Mouse (Mus musculus): Measurements from ENCODE around the gene Cox10. TPM values are rescaled to one million over a fixed set of nuclear protein-coding genes. Genes with fewer than 3 reads are reported as not detected.

Cox10 gene
- total RNA-seq, 4 experiments from 2014 or later: 21.0 to 25.0 (median 23.3) TPM

DNA sequence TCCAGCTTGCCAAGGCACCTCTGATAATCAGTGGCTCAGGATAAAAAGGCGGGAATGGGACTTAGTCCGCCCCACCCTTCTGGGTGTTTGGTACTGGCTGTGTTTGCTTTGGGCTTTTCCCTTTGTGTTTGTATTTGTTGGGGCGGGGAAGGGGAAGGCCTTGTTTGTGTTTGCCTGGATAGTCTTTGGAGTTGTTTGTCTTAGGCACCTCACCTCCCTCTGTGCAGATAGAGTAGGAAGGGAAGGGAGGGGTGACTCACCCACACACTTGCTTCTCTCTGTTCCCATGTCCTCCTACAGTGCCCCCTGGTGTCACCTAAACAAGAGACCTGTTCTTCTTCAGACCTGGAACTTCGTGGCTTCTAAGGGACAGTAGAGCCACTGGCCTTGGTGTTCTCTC, 122.1 kb downstream of the Cox10 start:
- DNase-seq (ENCODE audit: low spot score in 2 of 2): no peak

DNA sequence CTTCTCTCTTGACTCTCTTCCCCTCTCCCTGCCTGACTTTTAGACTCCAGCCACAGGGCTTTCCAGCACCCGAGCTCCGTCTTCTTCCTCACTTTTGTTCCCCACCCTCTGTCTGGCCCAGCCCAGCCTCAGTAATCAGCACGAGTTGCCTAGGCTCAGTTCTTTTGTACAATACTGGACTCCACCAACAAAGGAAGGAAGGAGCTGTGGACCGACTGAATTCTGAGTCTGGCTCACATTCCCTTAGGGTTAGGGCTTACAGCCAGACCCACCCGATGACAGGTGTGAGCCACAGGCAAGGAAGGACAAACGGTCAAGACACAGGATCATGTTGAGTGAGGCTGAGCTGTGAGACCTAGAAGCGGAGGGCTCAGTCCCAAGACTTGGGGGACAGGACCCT, 122.5 kb downstream of the Cox10 start:
- DNase-seq (ENCODE audit: low spot score in 2 of 2): no peak

DNA sequence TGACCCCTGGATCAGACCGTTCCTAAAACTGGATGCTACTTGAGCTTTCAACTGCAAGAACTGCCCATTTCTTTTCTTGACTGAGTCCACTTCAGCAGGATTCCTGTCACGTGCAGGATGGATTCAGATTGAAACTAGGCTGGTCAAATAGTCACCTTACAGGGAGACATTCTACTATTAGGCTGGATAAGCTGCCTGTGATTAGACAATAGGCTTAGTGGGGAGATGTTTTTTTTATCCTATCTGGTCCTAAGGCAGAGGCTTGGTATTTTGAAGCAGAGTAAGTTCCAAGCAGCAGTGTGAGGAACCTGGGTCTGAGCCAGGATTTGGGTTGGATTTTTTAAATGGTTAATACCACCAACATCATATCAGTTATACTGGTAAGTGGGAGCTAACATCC, 125.4 kb downstream of the Cox10 start:
- DNase-seq (ENCODE audit: low spot score in 2 of 2): no peak

DNA sequence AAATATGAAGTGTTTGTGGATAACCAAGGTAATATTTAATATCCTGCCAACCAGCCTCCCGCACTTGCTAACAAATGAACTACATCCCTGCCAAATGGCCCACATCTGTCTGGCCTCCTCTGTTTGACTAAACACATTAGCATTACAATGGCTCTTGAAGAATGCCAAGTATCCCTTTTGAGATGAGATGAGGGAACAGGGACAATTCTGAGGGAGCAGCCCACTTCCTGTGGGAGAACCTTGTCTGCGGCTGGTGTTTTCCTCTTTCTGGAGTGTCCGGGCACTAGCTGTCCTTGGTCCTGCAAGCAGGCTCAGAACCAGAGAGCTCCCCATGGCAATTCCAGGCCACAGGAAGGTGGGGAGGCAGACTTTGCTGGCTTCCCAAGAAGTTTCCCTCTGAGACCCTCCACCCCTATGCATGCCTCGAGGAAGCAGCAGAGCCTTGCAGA, 126.5 kb downstream of the Cox10 start:
- no peak for DNase-seq (ENCODE audit: low spot score in 2 of 2)

DNA sequence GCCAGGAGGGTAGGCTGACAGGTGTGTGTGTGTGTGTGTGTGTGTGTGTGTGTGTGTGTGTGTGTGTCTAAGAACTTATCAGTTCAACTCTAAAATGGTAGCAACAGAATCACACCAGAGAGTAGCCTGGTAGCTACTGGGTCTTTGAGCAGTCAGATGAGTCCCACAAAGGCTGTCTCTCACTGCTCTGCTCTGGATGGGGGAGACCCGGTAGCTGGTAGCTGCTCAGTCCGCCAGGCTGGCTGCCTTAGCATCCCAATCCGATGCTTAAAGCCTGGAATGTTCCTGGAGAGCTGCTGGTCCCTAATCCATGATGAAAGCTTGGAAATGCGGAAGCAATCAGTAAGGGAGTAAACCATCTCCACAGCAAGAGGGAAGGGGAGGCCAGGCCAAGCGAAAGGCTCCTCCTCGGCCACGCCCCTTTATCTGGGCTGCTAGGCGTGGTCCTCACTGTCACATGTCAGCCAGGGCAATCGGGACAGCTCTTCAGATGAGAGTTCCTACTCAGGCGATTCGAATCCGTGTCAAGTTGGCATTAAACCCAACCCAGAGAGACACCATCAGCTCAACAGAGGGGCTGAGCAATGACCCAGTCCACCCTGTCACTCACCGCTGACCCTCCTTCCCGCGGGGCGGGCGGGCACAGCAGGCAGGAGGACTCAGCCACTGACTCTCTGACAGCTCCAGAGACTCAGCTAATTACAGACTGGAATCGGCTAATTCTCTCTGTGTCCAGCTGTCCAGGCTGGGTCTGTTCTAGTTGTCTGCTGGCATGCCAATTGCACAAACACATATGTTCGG, 127.2 kb downstream of the Cox10 start:
- DNase-seq (ENCODE audit: low spot score in 2 of 2): no peak

GRCm38 (mm10) chr11:63948371-63948770, 130.9 kb downstream of the Cox10 start:
- DNase-seq (ENCODE audit: low spot score in 2 of 2): no peak

DNA sequence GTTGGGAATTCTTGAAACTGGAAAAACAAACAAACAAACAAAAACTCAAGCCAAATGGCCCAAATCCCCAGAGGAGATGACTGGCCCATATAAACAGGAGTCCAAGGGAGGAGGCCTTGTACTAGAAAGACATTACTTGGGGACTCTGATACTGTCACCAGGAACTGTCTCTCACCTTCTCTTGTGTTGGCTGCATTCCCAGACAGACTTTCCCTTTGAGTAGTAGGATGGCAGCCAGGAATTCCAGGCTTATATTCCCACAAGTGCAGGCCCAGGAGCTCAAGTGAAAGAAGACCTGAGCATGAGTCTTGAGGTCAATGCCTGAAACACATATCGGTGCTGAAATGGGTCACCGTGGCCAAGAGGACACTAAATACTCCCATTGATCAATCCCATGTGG, 132.2 kb downstream of the Cox10 start:
- no peak for DNase-seq (ENCODE audit: low spot score in 2 of 2)

DNA sequence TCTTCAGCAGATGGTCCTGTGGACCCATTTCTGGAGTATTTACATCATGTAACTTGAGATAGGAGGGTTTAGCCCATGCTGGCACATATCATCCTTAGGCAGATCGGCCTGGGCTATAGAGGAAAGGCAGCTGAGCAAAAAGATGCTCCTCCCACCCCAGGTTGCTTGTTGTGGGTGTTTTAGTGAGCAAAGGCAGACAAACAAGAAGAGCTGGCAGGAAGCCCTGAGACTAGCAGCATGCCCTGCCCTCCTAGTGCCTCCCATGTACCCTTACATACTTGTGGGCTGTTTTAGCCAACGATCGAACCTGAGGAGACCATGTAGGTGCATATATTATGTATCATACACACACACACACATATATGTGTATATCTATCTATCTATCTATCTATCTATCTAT, 135.3 kb downstream of the Cox10 start:
- DNase-seq (ENCODE audit: low spot score in 2 of 2): no peak

GRCm38 (mm10) chr11:63943268-63943890, 135.9 kb downstream of the Cox10 start:
- no peak for DNase-seq (ENCODE audit: low spot score in 2 of 2)

- no peak for DNase-seq (ENCODE audit: low spot score in 2 of 2)
Observed at GRCm38 (mm10) chr11:63942177-63942576, 137.1 kb downstream of the Cox10 start.

DNA sequence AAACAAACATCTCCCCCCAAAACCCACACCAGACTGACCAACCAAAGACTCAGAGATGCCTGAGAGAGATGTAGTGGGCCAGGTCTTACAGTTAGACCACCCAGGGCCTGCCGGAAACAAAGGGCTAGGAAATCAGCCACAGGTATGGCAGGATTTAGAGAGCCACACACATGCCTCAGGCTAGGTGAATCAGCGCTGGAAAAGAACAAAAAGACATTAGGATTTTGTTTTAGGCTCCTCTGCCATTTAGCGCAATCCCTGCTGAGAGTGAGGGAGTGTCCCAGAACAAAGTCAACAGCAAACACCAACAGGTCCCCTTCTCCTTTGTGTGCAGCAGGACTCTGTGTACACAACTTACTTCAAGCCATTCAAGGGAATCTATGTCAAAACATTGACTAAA, 142.6 kb downstream of the Cox10 start:
- DNase-seq (ENCODE audit: low spot score in 2 of 2): no peak

DNA sequence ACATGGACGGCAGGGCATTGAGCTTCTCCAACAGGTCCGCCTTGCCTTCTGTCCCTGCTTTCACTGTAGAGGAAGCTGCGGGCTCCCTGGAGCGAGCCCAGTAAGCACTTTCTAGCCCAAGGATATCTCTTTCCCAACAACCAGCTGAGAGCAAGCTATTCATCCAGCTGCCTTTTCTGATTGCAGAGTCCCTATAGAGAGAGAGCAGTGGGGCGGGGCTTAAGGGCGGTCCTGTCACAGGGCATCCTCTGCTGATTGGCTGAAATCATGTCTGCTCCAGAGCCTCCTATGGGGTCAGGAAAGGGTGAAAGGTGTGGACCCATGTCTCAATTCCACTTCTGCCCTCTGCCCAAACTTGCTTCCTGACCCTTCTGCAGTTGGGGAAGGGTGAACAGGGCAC, 152.4 kb downstream of the Cox10 start:
- DNase-seq (ENCODE audit: low spot score in 2 of 2): no peak

DNA sequence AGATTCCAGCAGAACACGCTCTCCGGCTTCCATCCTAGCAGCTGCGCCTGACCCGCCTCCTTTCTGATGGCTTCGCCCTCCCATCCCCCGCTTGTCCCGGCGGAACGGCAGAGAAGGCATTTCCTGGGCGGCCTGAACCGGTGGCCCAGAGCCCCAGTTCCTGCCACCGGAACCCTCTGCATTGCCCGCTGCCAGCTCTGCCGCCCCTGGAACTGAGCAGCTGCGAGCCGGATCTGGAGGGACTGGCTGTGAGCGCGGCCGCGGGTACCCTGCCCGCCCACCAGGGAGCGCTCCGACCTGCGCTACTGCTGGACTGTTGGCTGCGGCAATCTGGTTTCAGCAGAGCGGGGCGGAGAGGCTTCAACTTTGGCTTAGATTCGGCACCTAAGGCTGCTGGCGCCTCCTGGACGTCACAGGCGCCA, 154.1 kb downstream of the Cox10 start:
- peak in 1 of 2 experiments; percentile 68 for DNase-seq (ENCODE audit: low spot score in 2 of 2)

GRCm38 (mm10) chr11:63924286-63924930, 154.9 kb downstream of the Cox10 start:
- no peak for DNase-seq (ENCODE audit: low spot score in 2 of 2)

GRCm38 (mm10) chr11:63923386-63923785, 155.9 kb downstream of the Cox10 start:
- DNase-seq (ENCODE audit: low spot score in 2 of 2): no peak

DNA sequence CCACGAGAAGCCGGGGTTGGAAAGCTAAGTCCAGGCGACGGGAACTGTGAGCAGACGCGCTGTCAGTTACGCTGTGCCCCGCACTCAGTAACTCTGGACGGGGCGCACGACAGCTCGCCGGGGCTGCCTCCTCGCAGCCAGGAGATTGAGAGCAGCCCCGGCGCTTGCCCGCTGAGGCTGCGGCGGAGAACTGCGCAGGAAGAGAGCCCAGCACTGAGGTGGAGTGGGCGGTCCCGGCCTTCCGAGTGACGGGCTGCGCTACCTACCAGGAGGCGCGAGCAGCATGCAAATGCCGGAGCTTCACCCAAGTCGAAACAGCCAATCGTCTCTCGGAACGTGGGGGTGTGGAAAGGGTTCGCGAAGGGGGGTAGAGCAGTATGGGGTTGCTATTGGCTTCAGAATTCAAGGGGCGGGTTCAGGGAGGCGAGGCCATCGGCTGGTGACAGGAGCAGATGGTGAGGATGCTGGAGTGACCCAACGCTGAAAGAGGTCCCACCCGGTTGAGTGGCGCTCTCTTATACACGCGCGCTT, 157.1 kb downstream of the Cox10 start, which contains the start of gene Hs3st3b1:
Gene Hs3st3b1, minus strand, starts transcription at position 200 of the 531 bp plus-strand sequence.
- DNase-seq (ENCODE audit: low spot score in 2 of 2): peak; percentile 53 to 80

DNA sequence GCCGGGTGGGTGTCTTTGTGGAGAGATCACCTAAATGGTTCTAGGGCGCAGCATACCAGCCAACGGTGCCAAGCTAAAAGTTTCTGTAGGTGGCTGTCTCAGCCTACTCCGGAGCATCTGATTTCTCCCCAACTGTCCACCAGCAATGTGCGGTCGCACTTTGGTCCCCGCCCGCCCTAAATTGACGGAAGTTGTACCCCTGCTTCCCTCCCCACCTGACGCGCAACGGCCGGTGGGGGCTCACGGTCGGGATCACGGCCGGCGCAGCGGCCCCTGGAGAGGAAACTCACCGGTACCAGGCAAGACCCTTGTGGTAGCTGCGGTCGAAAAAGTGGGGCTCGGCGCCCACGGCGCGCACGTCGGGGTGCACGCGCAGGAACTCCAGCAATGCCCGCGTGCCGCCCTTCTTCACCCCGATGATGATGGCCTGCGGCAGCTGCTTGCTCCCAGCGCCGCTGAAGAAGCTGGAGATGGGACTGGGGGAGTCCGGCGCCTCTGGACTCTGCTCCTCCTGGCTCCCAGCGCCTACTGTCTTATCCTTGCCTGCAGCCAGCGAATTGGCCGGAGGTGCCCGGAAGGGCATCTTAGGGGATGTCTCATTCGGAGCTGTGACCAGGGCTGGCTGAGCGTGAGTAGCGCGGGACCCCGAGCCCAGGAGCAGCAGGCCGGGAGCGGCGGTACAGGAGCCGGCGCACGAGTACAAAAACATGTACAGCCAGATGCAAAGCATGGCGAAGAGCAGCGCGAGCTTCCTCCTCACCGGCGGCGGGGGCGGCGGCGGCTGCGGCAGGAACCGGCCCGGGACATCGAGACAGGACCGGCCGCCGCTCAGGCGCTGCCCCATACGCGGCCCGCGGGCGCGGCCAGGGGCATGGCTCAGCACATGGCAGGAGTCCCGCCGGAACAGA, 158.0 kb downstream of the Cox10 start:
- no peak for DNase-seq (ENCODE audit: low spot score in 2 of 2)

- DNase-seq (ENCODE audit: low spot score in 2 of 2): peak in 1 of 2 experiments; percentile 64
Observed at GRCm38 (mm10) chr11:63920531-63920930, 158.7 kb downstream of the Cox10 start.

DNA sequence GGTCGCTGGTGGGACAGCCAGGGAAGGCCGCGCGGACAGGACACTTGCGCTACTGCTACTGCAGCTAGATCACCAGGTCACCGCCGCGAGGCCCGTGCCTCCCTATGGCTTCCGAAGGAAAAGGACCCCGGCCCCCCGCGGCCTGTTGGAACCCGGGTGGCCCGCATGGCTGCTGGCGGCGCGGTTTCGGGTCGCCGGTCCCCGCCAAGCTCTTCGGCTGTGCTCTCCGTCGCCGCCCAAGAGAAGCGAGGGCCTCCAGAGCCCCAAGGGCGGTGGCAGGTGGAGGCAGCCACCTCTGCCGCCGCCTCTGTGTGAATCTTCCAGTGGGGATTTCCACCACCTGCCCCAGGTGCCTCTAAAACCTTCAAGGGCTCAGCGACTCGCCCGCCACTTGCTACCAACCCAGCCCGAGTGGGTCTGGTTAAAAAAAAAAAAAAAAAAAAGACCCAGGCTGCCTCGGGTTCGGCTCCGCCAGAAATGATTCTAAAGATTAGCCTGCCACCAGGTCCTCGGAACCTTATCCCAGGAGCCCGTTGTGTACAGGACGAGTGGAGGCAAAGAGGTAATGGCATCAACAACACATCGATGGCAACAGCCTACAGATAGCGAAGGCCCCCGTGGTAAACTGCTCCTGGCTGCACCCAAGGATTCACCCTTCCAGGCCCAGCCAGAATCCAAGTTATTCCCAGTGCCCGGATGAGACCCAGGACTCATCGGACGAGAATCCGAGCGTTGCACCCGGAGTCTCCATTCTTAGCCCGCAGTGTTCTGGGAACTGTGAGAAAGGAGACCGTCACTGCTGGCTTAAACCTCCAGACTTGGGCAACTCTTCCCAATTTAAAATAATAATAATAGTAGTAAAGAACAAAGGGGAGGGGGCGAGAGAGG, 159.8 kb downstream of the Cox10 start:
- DNase-seq (ENCODE audit: low spot score in 2 of 2): no peak
